Mouse (Mus musculus) yolk sac, embryonic 10.5 days (tissue): Measurements from ENCODE around the gene Rdm1.

Experiments
- DNase-seq: peaks from one replicate; pipeline ENCODE4 v3.0.0-alpha.2; 2017; ENCODE audit warnings: low spot score

Rdm1 gene

GRCm38 (mm10) chr11:101657886-101658750, 31.1 kb downstream of the Rdm1 start:
- DNase-seq, result peak; percentile 93

DNA sequence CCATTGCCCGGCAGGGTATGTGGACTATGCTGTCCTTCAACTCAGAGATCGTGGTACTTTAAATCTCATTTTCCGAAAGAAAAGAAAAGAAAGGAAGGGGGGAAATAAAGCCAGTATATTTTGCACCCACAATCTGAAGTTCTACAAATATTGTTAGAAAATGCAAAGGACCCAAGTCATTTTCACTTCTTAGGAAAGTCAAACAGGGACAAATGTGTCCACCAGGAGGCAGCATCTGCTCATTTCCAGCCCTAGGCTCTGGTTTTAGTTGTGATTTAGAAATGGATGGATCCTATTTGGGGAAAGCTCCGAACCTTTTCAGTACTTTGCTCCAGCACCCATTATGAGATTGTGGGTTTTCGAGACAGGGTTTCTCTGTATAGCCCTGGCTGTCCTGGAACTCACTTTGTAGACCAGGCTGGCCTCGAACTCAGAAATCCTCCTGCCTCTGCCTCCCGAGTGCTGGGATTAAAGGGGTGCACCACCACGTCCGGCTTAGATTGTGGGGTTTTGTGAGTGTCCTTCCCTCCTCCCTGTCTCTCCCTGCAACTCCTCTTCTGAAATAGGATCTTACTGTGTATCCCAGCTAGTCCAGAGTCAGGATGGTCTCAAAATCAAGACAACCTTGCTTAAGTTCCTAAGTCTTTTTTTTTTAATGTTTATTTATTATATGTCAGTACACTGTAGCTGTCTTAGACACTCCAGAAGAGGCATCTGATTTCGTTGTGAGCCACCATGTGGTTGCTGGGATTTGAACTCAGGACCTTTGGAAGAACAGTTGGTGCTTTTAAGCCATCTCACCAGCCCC, 32.0 kb downstream of the Rdm1 start:
- DNase-seq, result no peak

- DNase-seq, result peak; percentile 56
These were observed 34.2 kb downstream of the Rdm1 start for GRCm38 (mm10) chr11:101661191-101661590.

DNA sequence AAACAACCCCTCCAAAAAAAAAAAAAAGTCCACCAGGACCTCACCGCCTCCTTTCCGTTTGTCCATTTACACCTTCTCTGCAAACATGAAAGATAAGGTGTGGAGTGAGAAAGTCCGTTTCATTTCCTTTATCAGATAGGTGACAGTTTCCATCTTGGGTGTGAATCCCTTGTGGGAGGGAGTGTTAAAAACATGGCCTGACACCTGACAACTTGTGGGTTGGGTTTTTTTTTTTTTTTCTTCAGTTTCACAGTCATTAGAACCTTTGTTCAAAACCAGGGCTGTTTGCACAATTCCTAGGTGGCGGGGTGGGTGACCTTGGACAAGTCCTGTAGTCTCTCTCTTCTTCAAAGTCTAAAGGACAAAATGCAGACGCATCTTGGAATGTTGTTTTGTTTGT, 34.8 kb downstream of the Rdm1 start:
- peak; percentile 64 for DNase-seq

DNA sequence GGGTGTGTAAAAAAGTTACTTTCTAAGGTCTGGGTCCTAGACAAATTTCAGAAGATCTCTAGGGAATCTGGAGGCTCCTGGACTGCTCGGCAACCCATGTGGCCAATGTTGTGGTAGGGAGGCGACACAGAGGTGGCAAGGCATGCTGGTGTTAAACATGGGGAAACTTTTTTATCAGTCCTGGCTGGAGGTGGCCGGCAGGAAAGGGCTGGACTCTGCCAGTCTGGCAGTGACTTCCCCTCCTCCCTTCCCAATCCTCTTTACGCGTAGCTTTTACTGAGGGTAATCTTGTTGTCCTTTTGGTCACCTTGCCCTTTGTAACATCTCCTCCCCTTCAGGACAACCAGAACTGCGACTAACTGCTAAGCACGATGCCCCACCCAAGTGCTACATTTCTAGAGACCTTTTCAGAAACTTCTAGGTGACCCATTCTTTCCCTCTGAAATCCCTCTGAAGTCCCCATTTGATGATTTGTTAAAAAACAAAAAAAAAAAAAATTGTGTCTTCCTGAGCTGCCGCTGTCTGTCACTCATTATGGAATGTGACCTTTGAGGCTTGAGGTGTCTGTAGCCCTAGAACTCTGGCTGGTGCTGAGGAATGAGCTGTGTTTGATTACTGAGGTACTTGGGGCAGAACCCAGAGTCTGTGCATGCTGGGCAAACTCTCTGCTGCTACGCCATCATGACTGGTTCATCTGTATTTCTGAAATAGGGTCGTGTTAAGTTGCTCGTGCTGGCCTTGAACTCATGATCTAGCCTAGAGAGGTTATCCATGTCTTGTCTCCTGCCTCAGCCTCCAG, 36.4 kb downstream of the Rdm1 start:
- DNase-seq, result peak; percentile 71

- DNase-seq, result peak; percentile 93
These were observed 38.0 kb downstream of the Rdm1 start, which contains the start of gene Arl4d for GRCm38 (mm10) chr11:101664825-101665635. Gene Arl4d (plus strand): TSS chr11:101665541.

DNA sequence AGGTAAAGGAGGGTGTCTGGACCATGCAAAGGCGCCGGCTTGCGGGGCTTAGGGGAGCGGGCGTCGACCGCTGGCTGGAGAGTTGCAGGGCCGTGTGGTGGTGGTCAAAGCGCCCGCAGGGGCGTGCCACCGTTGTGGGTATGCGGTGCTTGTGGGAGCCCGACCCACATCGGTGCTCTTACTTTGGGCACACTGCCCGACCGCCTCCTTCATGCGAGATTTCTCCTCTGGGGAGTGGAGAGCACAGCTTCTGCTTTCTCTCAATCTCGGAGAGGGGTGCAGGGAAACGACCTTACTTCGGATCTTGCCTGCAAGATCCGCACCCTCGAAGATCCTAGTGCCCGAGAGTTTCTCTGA, 38.6 kb downstream of the Rdm1 start:
- DNase-seq, result no peak

DNA sequence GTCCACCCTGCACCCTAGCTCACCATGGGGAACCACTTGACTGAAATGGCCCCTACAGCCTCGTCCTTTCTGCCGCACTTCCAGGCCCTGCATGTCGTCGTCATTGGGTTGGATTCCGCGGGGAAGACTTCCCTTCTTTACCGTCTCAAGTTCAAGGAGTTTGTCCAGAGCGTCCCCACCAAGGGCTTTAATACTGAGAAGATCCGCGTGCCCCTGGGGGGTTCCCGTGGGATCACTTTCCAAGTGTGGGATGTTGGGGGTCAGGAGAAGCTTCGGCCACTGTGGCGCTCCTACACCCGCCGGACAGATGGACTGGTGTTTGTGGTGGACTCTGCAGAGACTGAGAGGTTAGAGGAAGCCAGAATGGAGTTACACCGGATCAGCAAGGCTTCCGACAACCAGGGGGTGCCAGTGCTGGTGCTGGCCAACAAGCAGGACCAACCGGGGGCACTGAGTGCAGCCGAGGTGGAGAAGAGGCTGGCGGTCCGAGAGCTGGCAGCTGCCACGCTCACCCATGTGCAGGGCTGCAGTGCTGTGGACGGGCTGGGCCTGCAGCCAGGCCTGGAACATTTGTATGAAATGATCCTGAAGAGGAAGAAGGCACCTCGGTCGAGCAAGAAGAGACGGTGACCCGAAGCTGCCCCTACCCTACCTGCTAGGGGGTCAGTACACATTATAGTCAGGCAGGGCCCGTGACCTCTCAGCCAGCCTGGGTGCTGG, 39.8 kb downstream of the Rdm1 start:
- no peak for DNase-seq

- DNase-seq, result no peak
These were observed 41.0 kb downstream of the Rdm1 start for GRCm38 (mm10) chr11:101667871-101668532.

DNA sequence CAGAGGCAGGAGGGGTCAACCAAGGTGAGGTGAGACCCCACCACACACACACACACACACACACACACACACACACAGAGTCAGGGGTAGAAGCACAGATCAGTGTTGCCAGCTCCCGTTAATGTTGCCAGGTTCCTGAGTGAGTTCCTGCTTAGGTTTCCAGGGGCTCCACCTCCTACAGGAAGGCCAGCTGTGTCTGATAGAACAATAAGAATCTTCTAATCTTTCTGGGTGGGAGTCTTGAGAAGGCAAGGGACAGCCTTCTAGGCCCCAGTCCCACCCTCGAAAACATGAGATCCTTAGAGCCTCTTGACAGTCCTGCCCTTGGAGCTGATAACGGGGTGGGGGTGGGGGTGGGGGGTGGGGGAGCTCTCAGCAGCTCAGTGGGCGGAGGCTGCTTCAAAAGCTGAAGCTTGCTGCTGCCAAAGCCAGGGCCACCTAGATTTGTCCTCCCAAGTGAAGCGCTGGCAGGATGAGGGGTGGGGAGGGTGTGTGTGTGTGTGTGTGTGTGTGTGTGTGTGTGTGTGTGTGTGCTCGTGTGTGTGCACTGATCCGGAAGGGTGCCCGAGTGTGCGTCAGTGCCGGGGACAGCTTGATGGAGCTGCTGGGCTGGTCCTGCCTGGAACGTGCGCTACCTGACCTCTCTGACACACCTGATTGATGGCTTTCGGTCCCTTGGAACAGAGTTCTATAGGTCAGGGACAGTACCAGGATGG, 41.7 kb downstream of the Rdm1 start:
- peak; percentile 74 for DNase-seq

GRCm38 (mm10) chr11:101670334-101670733, 43.3 kb downstream of the Rdm1 start:
- no peak for DNase-seq

DNA sequence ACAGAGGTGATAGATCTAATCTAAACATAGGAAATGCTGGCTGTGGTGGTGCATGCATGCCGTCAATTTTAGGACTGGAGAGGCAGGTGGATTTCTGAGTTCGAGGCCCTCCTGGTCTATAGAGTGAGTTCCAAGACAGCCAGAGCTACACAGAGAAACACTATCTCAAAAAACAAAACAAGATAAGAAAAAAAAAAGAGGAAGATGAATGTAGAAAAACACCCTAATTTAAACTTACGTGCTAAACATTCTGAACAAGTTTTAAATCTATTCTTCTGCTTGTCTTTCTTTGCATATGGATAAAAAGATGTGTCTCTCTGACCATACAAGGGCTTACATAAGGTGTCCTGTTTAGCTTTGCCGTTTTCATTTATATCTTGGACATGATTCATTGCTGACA, 44.3 kb downstream of the Rdm1 start:
- DNase-seq, result no peak

DNA sequence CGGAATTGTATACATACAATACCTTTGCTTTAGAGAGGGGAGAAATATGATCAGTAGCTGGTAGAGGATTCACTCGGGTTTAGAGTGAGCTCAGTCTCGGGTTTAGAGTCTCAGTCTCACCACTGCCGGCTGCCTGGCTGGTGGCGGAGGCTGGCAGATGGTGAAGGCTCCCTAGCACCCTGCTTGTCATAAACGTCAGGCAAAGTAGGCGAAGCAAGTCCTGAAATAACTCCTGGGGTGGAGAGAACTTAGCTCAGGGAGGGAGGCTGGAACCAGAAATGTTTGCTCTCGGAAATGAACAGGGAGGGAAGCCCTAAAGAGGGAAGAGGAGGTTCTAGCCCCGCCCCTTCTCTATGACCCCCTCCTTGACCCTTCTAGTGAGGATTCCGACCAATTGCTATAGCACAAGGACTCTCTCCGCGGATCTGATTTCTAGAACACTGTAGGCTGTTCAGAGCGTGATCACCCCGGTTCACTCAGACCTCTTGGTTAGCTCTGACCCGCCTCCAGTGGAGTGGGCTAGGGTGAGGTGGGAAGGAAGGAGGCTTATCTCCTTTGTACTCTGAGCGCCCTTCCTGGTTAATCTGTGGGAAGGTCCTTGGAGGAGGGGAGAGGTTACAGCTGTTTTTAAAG, 46.1 kb downstream of the Rdm1 start:
- DNase-seq, result peak; percentile 86

DNA sequence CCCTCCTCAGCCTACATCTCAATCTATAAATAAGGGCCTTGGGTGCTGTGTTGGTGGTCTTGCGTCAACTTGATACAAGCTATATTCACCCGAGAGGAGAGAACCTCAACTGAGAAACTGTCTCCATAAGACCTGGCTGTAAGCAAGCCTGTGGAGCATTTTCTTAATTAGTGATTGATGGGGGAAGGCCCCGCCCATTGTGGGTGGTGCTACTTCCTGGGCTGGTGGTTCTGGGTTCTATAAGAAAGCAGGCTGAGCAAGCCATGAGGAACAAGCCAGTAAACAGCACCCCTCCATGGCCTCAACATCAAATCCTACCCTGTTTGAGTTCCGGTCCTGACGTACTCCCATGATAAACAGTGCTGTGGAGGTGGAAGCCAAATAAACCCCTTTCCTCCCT, 47.1 kb downstream of the Rdm1 start:
- DNase-seq, result no peak

GRCm38 (mm10) chr11:101675349-101675748, 48.4 kb downstream of the Rdm1 start:
- peak; percentile 78 for DNase-seq

- DNase-seq, result no peak
These were observed 50.7 kb downstream of the Rdm1 start for GRCm38 (mm10) chr11:101677655-101678054.

DNA sequence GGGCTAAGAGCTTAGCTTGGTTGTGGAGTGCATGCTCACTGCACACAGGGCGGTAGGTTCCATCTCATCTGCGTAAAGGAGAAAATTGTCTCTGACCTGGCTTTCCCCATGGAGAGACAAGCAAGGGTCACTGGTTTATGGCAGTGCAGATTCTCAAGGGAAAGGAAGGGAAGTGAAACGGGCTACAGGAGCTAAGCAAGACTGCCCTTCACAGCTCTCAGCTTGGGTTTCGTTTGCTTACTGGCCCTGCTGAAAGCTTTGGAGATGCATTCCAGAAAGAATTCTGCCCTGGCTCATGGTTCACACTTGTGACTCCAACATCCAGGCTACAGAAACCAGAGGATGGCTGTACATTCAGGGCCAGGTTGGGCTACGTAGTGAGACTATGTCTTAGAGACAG, 51.8 kb downstream of the Rdm1 start:
- no peak for DNase-seq

- DNase-seq, result no peak
These were observed 52.9 kb downstream of the Rdm1 start for GRCm38 (mm10) chr11:101679907-101680306.
